Mouse (Mus musculus) right cerebral cortex, postnatal 14 days (tissue): ENCODE results near the gene Rfc2.

Experiments
- DNase-seq: peaks from one replicate; pipeline ENCODE4 v3.0.0; 2022

Rfc2 gene

GRCm38 (mm10) chr5:134581146-134581545, at the start of gene Rfc2:
TSS of gene Rfc2 (plus strand) at chr5:134581366.
- DNase-seq = no peak

GRCm38 (mm10) chr5:134531585-134531984, 49.6 kb upstream of the Rfc2 start:
- peak; percentile 55 for DNase-seq

- no peak for DNase-seq
These were observed 48.7 kb upstream of the Rfc2 start for GRCm38 (mm10) chr5:134532417-134532816.

- DNase-seq = no peak
These were observed 45.1 kb upstream of the Rfc2 start for GRCm38 (mm10) chr5:134536036-134536435.

GRCm38 (mm10) chr5:134539891-134540290, 41.3 kb upstream of the Rfc2 start:
- peak; percentile 48 for DNase-seq

- DNase-seq = no peak
These were observed 40.3 kb upstream of the Rfc2 start for GRCm38 (mm10) chr5:134540881-134541280.

DNA sequence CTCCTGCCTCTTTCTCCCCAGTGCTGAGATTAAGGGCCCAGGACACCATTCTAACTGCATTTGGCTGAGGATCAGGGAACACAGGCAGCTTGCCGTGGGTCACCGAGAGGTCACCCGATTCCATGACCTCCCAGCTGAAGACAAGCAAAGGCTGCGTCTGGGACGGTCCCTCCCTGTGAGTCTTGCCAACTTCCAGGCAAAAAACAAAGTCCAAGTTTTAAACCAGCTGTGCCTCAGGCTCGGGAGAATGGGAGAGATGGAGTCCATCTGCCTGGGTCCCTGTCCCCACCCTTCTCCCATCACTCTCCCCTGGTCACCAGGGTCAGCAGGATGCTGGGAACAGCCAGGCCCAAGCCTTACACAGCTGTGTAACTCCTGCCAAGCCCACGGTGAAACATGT, 39.5 kb upstream of the Rfc2 start:
- no peak for DNase-seq

GRCm38 (mm10) chr5:134544516-134545241, 36.5 kb upstream of the Rfc2 start:
- DNase-seq = peak; percentile 35

GRCm38 (mm10) chr5:134545242-134545629, 35.9 kb upstream of the Rfc2 start:
- no peak for DNase-seq

DNA sequence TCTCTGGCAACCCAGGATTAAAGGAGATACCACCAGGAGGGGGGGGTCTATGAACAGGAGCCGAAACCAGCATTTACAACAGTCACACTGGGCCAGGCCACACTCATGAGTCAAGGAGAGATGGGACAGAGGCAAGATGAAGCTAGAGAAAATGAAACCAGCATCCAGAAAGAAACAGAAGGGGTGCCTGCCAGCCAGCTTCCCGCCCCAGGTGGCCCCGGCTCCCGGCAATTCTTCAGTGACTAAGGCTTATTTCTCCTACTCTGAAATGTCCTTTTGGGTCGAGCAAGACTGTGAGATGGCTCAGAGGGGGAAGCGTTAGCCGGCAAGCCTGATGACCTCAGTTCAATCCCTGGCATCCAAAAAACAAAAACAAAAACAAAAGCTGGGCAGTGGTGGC, 34.4 kb upstream of the Rfc2 start:
- peak; percentile 28 for DNase-seq

- DNase-seq = no peak
These were observed 32.9 kb upstream of the Rfc2 start for GRCm38 (mm10) chr5:134548306-134548705.

DNA sequence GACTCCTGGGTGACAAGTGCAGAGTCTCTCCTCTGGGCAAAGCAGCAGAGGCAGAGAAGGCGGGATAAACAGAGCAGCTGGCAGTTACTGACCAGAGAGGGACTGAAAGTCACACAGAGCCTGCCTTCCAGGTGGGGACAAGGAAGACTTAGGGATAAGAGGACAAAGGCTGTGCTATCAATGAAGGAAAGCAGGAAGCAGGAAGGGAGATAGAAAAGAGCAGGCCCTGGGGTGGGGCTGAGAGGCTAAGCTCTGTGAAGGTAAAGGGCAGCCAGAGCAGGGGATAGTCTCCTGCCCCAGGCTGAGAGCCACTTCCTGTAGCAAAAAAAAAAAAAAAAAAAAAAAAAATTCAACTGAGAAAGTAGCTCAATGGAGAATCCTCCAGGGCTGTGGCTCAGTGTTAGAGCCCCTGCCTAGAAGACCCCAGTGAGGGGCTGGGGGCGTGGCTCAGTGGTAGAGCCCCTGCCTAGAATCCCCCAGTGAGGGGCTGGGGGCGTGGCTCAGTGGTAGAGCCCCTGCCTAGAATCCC, 31.5 kb upstream of the Rfc2 start:
- DNase-seq = no peak

GRCm38 (mm10) chr5:134550836-134551232, 30.3 kb upstream of the Rfc2 start:
- no peak for DNase-seq

- peak; percentile 58 for DNase-seq
These were observed 29.7 kb upstream of the Rfc2 start for GRCm38 (mm10) chr5:134551233-134552109.

DNA sequence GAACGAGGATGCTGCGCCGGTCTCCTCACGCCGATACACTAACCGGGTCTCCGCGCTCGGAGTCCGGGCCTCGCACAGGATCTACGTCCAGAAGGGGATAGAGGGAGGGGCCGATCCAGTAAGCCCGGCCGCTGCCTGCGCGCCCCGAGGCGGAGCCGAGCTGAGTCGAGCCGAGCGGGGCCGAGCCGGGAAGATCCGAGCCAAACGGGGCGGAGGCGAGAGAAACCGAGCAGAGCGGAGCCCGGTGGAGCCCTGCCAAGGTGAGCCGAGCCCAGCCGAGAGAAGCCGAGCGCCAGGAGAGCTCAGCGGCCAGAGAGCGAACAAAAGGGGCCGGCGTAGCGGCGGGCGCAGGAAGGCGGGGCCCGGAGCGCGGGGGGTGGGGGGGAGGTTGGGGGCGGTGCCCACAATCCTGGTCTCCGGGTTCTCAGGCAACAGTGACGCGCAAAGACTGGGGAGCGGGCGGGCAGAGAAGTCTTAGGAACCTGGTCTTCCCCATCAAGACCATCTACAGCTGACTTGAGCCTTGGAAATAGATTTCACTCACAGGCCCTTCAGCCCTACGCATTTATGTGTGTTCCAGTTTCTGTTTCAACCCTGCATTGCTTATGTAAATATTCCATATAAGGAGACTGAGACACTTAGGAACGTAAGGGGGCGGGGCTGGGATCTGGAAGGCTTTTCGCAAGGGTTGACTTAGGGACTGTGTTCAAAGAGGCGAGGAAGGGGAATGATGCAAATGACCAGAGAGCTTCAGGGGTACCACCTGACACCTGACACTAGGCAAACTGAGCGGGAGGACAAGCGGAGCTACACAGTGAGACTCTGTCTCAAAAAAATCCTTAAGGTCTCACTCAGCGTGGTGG, 28.8 kb upstream of the Rfc2 start, which contains the start of gene Clip2:
Gene Clip2, minus strand, starts transcription at position 325 of the 863 bp plus-strand sequence.
- peak; percentile 100 for DNase-seq

DNA sequence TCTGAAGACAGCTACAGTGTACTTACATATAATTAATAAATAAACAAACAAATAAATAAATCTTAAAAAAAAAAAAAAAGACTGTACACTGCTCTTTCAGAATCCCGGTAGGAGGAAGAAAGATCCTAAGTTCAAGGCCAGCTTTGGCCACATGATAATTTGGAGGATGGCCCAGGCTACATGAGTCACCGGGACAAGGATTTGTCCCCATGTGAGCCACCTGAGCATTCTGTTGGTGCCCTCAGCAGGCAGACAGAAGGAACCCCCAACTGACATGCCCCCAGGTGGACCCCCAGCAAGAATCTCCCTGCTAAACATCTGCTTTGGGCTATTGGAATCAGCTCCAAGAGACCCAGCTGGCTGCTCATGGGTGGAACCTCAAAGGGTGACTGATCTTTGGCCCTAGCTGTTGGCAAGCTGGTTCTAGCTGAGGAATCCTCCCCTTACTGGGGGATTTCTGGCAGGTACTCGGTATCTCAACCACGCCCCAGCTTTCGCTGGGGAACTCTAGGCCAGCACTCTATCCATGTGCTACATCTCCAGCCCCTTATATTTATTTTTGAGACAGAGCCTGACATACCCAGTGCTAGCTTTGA, 27.1 kb upstream of the Rfc2 start:
- no peak for DNase-seq

DNA sequence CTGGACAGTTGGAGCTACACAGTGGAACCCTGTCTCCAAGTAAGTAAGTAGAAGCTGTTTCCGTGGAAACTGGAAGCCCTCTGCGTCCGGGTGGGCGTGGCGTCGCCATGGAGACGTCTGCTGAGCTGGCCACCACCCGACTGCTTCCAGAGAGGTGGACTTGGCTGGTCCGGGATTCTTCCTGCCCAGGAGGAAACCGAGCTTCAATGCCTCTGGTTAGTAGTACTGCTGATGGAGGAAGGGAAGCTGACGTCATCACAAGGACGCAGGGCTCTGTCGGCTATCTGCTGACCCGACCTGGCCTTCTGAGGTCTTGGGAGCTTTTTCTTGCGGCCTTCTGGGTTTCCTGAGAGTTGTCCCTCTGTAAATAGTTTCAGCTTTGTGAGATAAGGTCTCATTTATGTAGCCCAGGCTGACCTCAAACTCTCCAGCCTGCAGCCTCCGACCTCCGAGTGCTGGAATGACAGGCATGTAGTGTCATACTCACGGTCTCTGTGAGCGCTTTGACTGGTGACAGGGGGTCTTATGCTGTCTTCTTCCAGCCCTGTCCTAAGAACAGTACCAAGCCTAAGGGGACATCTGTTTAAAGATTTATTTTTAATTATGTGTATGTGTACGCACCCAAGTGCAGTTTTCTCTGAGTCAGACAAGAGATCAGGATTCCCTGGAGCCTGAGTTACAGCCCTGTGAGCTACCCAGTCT, 25.6 kb upstream of the Rfc2 start:
- DNase-seq = peak; percentile 83

- DNase-seq = no peak
These were observed 21.1 kb upstream of the Rfc2 start, which contains the start of gene Syna for GRCm38 (mm10) chr5:134560071-134560449. TSS of gene Syna (minus strand) at chr5:134560171.

DNA sequence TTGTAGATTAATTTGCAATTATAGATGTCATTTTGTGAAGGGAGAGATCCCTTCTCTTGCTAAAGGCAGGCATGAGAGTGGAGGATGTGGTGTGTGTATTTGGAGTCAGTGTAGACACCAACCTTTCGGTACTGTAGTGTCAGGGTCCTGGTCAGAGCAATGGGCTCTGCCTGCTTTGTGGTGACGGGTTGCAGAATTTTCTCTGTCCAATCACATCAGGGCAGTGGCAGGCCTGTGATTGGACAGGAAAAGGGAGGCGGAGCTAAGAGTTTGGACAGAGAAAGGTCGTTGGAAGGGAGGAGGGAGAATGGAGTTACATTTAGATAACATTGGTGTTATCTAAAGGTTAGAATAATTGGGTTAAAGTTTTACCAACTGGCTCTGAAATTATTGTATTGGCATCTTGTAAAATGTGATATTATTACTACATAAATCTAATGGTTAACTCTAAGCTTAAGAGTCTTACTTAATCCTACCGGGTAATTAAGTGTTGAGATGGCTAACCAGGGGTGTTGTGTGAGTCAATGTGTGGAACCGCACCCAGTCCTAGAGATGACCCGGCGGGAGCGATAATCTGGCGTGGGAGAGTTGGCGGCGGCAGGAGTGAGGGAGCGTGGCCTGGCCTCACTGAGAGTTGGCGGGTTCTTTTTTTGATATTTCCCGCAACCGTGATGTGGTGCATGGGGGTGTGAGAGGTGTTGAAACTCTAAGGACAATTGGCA, 20.6 kb upstream of the Rfc2 start:
- DNase-seq = no peak

DNA sequence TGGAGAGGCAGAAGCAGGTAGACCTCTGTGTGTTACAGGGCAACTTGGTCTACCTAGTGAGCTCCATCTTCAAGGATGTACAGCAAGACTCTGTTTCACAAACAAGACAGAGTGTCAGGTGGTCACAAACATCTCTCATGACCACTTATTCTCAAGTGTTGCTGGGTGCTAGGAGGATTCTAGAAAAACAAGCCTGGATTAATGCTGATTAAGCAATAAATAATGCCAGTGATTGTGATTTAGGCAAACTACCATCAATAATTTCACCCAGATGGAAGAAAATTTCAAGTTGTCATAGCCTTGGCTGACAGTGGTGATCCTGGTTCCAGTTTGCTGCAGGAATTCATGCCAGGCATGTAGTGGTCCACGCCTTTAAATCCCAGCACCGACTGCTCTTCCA, 16.9 kb upstream of the Rfc2 start:
- no peak for DNase-seq

- no peak for DNase-seq
These were observed 15.5 kb upstream of the Rfc2 start for GRCm38 (mm10) chr5:134565696-134566095.
